Mouse (Mus musculus): ENCODE results near the gene Calm5.
"Not testable (repeated sequence)": the region's sequence is repeated elsewhere in the genome, so short reads cannot be mapped to it uniquely, and the experiment has no call there.

Calm5 gene

DNA sequence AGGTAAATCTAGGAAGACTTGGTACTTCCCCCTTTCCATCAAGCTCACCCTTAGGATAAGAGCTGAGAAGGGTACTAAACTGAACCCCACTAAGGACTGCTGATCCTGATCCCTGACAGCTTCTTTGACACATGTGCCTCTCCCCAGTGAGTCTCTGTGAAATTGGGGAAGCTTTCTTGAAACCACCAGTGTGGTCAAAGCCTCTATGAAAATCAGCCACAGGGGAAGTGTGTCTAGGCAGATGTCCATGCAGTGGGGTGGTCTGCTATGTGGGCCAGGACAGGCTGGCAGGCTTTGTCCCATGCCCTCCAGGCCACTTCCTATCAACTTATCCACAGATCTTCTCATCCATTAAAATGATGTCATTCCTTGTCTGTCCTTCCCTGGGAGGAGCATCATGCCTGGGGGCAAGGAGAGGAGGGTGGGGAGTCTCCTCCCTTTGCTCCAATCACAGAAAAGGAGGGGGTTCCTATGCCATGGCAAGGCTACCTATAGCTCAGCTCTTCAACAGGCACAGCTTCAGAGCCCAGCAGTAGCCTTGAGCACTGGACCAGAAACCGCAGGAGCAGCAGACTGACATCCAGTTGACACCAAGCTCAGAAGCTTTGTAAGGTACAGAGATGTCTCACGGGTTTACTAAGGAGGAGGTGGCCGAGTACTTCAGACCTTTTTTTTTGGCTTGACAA is at the start of gene Calm5:
TSS of gene Calm5 (plus strand) at position 526 of the 686 bp plus-strand sequence.
- DNase-seq (ENCODE audit: low spot score): not testable (repeated sequence)

DNA sequence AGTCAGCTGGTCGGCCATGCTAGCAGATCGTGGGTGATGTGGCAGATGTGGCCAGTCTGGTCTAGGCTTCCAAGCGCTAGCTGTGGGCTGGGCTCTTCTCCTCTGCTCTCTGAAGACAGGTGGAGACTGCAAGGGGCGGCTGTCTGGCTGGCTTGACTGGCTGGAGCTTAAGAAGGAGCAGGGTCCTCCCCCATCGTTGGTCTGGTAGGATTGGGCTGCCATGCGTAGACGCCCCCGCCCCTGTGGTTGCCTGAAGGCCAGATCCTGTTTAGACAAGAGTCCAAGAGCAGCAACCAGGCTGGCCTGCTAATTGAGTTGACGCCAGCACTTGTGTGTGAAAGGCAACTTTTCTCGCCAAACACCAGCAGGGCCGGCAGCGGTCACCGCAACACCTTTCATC is 49.8 kb upstream of the Calm5 start, which contains the start of gene Calml3:
TSS of gene Calml3 (minus strand) at position 131 of the 400 bp plus-strand sequence.
- DNase-seq (ENCODE audit: low spot score): no peak

DNA sequence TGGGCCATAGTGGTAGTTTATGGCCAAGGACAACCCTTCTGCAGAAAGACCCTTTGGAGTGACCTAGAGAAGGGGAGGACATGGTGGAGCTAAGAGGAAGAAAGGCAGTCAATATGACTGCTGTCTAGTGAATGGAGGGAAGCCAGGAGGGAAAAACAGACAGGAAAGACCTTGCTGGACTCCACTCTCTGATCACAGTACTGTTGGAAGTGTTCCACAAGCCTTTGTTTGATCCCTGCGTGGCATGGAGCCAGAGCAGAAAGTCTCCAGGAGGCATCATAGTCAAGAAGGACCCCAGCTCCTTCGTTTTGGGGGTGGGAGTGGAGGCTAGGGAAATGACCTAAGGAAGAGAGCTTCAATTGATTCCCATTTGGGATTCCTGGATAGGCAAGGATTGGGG is 48.8 kb upstream of the Calm5 start:
- no peak for DNase-seq (ENCODE audit: low spot score)

DNA sequence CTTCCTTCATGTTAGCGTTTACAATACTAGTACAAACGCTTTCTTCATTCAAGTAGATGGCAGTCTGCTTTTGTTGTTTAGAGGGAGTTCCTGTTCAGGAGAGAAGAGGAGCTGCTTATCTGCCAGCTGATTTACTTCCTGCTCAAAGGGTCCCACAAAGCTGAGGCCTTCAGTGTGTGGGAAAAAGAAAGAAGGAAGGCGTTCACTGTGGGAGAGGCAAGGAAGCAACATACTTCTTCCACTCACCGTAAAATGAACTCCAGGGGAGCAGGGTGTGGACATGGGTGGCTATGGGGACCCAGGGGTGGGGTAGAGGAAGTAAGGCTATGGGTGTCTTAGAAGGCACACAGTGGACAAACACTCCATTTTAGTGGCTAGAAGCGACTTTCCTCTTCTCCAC is 48.3 kb upstream of the Calm5 start:
- no peak for DNase-seq (ENCODE audit: low spot score)

DNA sequence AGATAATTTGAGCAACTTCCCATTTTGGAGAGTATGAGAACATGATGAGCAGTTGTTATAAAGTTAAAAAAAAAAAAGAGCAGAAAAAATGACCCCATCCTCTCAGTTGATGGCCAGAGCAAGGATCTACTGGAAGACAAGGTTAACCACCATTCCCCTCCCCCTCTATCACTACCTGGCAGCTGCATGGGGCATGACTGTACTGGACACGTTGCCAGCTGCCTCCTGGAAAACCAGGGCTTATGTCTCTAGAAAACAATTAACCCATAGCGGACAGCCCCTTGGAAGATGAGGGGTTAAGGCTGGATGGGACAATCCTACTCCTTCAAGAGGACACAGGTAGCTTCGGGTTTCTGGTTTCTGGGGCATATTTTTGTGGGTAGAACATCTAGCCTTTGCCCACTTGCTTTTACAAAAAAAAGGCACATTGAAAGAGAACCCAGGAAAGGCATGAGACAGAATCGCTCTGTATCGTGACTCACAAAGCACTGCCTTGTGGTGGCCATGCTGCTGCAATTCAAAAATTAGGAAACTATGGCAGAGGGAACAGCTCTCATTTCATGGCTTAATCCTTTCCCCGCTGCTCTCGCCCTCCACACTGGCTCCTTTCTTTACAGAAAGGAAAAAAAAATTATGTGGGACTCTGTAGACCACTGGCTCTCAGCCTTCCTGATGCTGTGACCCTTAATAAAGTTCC is 46.7 kb upstream of the Calm5 start:
- DNase-seq (ENCODE audit: low spot score): no peak

DNA sequence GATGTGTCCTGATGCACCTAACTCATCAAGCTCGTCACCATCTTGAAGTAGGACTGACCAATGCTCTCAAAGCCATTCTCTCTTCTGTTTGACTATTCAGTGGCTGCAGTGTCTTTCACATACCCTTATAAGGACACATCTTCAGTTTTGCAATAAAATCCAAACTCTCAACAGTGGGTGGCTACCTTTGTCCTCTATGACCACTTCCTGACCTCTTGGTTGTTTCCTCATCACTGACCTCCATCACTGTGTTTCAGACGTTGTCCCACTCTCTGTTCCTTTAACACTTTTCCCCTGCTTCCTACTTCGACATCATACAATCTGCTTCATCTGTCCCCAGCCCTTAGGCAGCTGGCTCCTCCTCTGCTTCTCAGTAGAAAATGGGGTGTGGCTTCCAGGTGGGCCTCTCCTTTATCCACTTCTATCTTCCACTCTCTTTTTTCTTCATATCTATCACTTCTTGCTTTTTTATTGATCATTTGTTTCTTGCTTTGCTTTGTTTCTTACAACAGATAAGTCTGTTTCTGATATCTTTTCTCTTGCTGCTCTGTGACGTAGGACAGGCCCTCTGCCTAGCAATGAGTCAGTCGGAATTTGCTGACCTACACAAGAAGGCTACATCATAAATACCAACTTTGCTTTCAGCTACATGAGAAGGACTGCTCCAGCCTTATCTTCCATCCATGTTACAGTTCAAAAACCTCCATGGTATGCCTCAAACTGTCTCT is 35.8 kb upstream of the Calm5 start:
- DNase-seq (ENCODE audit: low spot score): no peak

- DNase-seq (ENCODE audit: low spot score): no peak
These were observed 35.3 kb upstream of the Calm5 start for GRCm38 (mm10) chr13:3818740-3819076.

DNA sequence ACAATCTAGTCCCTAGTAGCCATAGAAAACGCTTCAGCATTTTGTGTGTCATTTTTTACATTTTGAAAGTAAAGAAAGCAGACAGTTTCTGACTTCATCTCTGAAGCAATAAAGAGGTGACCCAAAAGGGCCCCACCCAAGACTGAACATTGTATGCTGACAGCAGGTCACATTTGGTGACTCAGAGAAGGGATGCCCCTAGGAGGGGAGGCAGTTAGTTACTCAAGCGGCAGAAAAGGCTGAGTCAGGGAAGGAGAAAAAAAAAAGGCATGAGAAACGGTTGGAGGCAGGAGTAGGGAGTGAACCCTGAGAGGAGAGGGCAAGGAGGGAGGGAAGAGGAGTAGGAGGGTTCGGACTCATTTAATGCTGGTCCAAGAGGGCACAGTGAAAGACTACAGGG is 31.9 kb upstream of the Calm5 start:
- no peak for DNase-seq (ENCODE audit: low spot score)

- no peak for DNase-seq (ENCODE audit: low spot score)
These were observed 28.2 kb upstream of the Calm5 start for GRCm38 (mm10) chr13:3825726-3826125.

DNA sequence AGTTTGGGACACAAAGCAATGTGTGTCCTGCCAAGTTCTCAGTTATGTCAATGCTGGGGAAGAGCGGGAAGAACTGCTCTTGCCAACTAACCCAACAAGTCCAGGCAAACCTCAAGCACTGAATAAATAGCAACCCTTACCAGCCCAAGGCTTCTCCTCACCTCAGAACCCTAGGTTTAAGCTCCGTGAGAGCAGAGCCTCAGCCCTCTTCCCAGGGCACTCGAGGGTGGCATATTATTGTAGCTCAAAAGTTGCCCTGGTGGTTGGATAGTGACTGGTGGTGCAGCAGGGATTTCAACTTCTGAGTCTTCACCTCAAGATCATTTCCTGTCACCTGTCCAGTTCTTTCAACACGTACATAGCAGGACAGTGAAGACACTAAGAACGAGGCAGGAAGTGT is 22.4 kb upstream of the Calm5 start:
- DNase-seq (ENCODE audit: low spot score): no peak

- no peak for DNase-seq (ENCODE audit: low spot score)
These were observed 22.0 kb upstream of the Calm5 start for GRCm38 (mm10) chr13:3831994-3832393.

DNA sequence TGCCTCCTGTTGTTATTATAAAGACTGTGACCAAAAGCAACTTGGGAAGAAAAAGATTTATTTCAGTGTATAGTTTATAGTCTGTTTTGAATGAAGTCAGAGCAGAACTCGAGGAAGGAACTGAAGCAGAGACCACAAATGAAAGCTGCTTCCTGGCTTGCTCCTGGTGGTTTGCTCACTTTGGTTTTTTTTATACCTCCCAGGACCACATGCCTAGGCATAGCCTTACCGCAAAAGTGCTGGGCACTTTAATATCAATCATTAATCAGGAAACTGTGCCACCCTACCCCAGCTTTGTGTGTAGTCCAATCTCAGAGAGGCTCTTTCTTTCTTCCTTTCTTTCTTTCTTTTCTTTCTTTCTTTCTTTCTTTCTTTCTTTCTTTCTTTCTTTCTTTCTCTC is 21.5 kb upstream of the Calm5 start:
- DNase-seq (ENCODE audit: low spot score): no peak

DNA sequence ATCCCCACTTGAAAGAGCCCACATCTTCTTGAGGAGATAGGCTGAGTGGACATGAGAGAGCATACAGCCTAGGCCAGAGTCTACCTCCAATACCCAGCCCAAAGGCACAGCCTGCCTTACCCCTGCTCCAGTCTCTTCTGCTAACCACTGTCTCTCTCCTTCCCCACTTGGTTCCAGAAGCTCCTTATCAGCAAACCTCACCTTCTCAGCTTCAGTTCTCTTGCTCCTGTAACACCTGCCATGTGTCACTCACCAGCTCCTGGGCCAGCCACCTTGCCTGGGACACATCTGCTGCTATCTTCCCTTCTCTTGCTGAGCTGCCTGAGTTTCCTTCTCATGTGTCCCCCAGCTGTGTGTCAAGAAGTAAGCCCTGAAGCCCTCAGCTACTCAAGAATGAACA is 20.3 kb upstream of the Calm5 start:
- not testable (repeated sequence) for DNase-seq (ENCODE audit: low spot score)

GRCm38 (mm10) chr13:3837312-3837807 is 16.6 kb upstream of the Calm5 start, which contains the start of gene Calm4:
Gene Calm4, plus strand, starts transcription at chr13:3837757.
- DNase-seq (ENCODE audit: low spot score): not testable (repeated sequence)

DNA sequence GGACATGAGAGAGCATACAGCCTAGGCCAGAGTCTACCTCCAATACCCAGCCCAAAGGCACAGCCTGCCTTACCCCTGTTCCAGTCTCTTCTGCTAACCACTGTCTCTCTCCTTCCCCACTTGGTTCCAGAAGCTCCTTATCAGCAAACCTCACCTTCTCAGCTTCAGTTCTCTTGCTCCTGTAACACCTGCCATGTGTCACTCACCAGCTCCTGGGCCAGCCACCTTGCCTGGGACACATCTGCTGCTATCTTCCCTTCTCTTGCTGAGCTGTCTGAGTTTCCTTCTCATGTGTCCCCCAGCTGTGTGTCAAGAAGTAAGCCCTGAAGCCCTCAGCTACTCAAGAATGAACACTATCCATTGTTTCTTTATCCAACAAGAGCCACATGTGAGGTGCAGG is 13.3 kb upstream of the Calm5 start:
- DNase-seq (ENCODE audit: low spot score): not testable (repeated sequence)

DNA sequence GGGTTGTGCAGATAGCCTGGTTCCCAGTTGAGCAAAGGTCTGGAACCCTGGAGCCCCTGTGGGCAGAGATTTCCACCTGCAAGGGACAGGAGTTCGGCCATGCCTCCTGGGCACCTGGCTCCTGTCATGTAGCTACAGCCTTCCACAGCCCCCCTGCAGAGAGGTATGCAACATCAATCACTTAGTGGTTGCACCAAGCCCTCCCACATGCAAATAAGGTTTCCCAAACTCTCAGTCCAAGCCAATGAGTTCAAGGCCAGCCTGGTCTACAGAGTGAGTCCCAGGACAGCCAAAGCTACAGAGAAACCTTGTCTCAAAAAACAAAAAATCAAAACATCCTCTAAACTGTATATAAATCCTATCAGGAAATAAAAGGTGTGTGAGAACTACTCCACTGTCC is 3.6 kb upstream of the Calm5 start:
- no peak for DNase-seq (ENCODE audit: low spot score)

- no peak for DNase-seq (ENCODE audit: low spot score)
These were observed 883 bp downstream of the Calm5 start for GRCm38 (mm10) chr13:3854856-3855255.

GRCm38 (mm10) chr13:3856252-3856651 is 2.3 kb downstream of the Calm5 start:
- no peak for DNase-seq (ENCODE audit: low spot score)

DNA sequence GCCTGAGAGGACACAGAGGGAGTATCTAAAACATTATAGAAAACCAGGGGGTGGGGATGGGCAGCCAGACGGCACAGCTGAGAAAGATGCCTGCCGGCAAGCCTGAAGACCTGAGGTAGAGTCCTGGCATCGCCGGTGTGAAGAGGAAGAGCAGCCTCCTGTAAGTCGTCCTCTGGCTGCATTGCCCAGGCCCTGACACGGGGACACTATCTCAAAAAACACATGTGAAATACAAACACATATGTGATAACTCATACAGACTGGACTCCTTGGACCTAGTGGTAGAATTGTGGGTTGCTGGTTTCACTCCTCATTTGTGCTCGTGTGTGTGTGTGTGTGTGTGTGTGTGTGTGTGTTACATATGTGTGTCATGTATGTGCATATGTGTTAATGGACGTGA is 7.3 kb downstream of the Calm5 start:
- DNase-seq (ENCODE audit: low spot score): no peak

- DNase-seq (ENCODE audit: low spot score): no peak
These were observed 8.4 kb downstream of the Calm5 start for GRCm38 (mm10) chr13:3862325-3862724.

- DNase-seq (ENCODE audit: low spot score): peak; percentile 33
These were observed 9.1 kb downstream of the Calm5 start for GRCm38 (mm10) chr13:3862922-3863580.

- DNase-seq (ENCODE audit: low spot score): no peak
These were observed 11.8 kb downstream of the Calm5 start for GRCm38 (mm10) chr13:3865648-3866354.
